Mouse (Mus musculus): ENCODE data around the gene Ssh2.

The Ssh2 gene

DNA sequence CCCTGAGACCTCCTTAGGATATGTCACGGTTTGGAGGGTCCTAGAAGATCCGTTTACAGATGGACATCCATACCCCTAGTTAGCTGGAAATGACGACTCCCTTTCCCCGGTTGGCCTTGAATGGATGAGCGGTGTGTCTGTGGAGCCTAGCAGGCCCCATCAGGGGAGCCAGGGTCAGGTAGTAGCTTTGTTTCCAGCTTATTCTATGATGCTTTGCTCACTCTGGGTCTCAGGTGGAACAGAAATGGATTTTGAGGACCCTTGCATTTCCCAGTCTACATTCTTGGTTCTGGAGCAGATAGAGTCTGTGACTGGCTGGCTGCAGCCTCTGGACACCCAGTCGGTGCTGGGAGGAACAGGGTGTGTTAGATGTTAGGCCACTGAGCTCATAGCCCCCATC lies 278.7 kb downstream of the Ssh2 start:
- in situ Hi-C loops (cut with MboI; ENCODE audit: low pct_unique_long_range_greater_than_20kb in 1 of 2, low sequenced_read_pairs in 2 of 2, unreplicated experiment in 1 of 2), result no loop called here

DNA sequence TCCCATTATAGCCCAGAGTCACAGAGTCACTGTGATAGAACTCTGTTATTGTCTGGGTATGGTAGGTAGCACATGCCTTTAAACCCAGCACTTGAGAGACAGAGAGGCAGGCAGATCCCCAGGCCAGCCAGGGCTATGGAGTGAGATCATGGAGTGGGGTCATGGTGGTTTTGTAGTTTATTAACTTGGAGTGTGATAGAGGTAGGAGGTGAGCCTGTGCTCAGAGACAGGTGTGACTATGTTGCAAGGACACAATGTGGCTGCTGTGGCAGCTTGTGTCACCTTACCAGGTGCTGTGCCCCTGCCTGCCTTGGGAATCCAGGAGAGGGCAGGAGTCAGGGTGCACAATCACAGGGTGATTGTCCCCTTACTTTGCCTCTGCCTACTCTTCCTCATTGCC lies 279.4 kb downstream of the Ssh2 start:
- in situ Hi-C loops (cut with MboI; ENCODE audit: low pct_unique_long_range_greater_than_20kb in 1 of 2, low sequenced_read_pairs in 2 of 2, unreplicated experiment in 1 of 2), result no loop called here

DNA sequence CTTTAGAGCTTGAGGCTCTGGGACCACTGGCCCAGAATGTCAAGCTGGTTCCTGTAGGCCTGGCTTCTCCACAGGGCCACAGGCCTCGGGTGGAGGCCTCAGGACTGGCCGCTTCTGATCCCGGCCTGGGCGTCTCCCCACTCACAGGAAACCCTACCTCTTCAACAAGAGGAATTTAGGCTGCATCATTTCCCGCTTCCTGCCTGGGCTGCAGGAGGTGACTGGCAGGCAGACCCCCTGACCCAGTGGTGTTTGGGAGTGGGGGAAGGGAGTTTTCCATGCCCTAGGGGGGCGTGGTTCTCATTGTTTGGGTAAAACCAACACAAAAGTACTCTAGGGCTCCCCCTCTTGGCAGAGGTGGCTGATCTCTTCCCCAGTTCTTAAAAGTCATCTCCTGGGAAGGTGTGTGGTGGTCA lies 281.3 kb downstream of the Ssh2 start:
- in situ Hi-C loops (cut with MboI; ENCODE audit: low pct_unique_long_range_greater_than_20kb in 1 of 2, low sequenced_read_pairs in 2 of 2, unreplicated experiment in 1 of 2), result no loop called here

DNA sequence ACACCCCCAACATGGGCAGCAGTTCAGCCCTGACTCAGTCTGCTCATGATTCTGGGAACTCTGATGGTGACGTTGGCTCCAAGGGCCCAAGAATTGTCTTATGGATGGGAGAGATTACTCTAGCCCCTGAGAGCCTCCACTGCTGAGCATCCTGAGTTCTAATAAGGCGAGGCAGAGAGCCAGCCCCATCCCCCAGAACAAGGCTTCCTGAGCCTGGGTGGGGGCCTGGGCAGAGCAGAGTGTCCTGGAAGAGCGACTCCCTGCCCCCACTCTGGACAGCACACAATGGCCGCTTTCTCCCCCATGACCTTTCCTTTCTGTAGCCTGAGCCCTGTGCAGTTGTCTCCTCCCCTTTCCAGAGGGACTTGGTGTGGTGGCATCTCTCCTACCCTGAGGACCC lies 281.8 kb downstream of the Ssh2 start:
- in situ Hi-C loops (cut with MboI; ENCODE audit: low pct_unique_long_range_greater_than_20kb in 1 of 2, low sequenced_read_pairs in 2 of 2, unreplicated experiment in 1 of 2), result no loop called here

DNA sequence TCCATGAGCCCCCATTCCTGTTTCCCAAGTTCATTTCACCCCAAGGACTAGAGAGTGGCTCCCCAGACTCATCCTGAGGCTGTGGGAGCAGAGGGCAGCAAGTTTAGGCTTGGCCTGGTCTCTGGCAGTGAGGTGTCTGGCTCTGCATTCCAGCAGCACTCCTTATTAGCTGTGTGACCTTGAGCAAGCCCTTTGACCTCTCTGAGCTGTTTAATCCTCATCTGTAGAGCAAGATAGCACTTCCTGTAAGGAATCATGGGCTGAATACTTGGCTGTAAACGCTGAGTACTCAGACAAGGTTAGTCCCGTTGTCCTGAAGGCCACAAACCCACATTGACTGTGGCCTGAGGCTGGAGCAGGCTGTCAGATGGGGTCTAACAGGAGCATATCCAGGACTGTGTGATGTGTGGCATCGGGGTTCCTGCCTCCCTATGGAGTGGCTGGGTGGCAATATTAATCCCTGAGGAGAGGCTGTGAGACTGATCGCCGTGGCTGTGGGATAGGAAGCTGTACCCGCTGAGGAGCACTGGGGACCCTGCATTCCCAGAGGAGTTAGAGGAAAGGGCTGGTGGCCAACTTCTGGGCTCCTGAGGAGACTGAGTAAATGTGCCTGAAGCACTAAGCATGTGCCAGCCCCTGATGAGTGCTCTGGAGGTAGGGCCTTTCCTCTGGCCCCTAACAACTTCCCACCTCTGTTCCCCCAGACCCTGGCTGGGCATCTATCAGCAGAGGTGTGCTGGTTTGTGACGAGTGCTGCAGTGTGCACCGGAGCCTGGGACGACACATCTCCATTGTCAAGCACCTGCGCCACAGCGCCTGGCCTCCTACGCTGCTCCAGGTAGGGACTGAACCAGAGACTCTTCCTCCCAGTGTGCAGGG lies 282.4 kb downstream of the Ssh2 start:
- in situ Hi-C loops (cut with MboI; ENCODE audit: low pct_unique_long_range_greater_than_20kb in 1 of 2, low sequenced_read_pairs in 2 of 2, unreplicated experiment in 1 of 2), result no loop called here

DNA sequence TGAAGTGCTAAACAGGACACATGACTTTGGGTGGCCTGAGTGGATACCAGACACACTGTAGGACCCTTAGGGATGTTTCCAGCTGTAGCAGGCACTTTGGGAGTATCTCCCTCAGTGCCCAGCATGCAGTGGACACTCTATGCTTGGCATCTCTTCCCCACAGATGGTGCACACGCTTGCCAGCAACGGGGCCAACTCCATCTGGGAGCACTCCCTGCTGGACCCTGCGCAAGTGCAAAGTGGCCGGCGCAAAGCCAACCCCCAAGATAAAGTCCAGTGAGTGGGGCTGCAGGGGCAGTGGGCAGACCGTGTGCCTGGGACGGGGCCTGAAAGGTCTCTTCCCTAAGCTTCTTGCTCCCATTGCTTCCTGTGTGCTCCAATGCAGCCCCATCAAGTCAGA lies 283.3 kb downstream of the Ssh2 start:
- in situ Hi-C loops (cut with MboI; ENCODE audit: low pct_unique_long_range_greater_than_20kb in 1 of 2, low sequenced_read_pairs in 2 of 2, unreplicated experiment in 1 of 2), result no loop called here

DNA sequence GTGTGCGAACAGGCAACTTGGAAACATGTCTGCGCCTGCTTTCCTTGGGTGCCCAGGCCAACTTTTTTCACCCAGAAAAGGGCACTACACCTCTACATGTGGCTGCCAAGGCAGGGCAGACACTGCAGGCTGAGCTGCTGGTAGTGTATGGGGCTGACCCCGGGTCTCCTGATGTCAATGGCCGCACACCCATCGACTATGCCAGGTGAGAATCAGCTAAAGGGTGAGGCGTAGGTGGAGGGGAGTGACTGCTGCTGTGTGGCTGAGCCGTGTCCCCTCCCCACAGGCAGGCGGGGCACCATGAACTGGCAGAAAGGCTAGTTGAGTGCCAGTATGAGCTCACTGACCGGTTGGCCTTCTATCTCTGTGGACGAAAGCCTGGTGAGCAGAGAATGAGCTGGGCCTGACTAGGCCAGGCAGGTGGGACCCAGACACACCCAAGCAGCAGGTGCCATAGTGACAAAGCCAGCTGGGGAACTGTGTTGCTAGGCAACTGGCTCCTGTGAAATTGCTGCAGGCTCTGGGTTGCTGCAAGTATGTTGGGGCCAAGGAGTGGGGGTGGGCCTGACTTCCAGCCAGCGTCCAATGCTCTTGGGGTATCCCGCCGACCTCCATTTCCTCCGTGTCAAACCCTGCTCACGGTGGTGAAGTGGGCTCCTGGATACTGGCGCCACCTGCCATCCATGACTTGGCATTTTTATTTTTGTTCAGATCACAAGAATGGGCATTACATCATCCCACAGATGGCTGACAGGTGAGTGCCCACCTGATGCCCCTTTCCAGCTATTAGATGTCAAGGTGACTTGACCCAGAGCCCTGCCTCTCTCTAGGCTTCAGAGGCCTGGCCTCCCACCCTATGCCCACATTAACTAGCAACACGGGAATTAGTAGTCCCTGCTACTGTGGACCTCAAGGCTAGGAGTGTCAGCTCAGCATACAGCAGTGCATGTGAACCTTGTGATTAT lies 284.6 kb downstream of the Ssh2 start:
- in situ Hi-C loops (cut with MboI; ENCODE audit: low pct_unique_long_range_greater_than_20kb in 1 of 2, low sequenced_read_pairs in 2 of 2, unreplicated experiment in 1 of 2), result no loop called here

DNA sequence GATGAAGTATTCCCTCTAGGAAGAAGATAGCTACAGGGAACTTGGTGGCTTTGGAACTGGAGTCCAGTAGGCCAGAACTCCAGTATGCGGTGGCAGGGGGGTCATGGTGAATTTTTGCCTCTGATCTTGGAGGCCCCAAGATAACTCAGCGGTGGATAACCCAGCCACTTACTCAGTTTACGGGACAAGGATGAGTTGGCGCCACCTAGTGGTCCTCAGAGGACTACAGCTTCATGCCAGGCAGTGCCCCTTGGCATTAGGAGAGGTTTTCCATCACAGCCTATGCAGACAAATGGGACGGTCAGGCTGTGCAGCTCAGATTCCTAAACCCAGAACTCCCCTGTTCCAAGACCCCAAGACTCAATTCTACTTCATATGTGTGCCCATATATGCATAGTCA lies 285.3 kb downstream of the Ssh2 start:
- in situ Hi-C loops (cut with MboI; ENCODE audit: low pct_unique_long_range_greater_than_20kb in 1 of 2, low sequenced_read_pairs in 2 of 2, unreplicated experiment in 1 of 2), result no loop called here

DNA sequence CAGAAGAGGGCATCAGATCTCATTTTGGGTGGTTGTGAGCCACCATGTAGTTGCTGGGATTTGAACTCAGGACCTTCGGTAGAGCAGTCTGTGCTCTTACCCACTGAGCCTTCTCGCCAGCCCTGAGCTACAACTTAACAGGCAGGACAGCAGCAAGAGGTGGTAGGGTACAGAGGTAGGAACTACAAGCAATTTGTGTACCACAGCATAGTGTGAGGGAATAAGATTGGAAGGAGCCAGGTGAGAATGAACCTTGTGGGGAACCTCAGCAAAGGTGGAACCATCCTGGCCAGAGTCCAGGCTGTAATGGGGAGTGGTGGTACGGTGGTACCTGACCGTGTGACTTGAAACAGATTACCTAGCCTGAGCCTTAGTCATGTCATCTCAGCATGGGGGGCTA lies 285.9 kb downstream of the Ssh2 start:
- in situ Hi-C loops (cut with MboI; ENCODE audit: low pct_unique_long_range_greater_than_20kb in 1 of 2, low sequenced_read_pairs in 2 of 2, unreplicated experiment in 1 of 2), result no loop called here

DNA sequence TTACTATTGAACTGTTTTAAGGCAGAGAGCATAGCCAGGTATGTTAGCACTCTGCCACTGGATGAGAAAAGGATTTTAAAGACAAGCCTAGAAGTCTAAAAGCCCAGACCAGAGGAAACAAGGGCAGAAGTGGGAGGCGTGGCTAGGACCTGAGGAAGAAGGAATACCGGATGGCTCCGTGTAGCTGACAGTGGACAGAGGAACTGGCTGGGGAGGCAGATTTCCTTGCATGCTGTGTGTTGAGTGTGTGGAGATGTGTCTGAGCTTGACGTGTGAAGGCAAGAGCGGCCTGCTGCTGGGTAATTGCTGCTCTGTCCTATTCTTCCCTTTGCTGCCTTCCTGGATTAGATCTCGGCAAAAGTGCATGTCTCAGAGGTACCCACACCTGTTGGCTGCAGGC lies 286.4 kb downstream of the Ssh2 start:
- in situ Hi-C loops (cut with MboI; ENCODE audit: low pct_unique_long_range_greater_than_20kb in 1 of 2, low sequenced_read_pairs in 2 of 2, unreplicated experiment in 1 of 2), result no loop called here

DNA sequence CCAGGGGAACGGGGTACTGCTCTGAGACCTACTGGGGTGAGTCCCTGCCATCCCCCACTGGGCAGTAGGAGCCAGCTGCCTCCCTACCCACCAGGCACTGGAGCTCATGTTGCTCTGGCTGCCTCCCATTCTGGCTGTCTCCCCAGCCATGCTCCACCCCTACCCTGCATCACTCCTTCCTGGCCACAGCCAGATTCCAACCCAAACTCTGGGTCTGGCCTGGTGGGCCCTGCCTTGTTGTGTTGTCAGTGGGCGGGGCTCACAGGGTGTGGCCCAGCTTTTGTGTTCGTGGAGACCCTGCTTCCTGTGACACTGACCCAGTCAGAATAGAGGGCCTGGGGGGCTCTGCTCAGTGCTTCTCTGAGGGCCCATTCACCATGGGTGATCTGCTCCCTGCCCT lies 287.4 kb downstream of the Ssh2 start:
- in situ Hi-C loops (cut with MboI; ENCODE audit: low pct_unique_long_range_greater_than_20kb in 1 of 2, low sequenced_read_pairs in 2 of 2, unreplicated experiment in 1 of 2), result no loop called here

DNA sequence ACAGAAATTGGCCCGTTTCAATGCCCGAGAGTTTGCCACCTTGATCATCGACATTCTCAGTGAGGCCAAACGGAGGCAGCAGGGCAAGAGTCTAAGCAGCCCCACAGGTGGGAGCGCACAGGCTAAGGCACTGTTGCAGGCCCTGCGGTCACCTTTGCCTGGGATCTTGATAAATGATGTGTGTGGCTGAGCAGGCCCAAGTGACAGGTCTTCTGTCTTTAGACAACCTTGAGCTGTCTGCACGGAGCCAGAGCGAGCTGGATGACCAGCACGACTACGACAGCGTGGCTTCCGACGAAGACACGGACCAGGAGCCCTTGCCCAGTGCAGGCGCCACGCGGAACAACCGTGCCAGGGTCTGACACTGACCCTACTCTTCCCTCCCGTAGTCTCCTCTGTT lies 288.3 kb downstream of the Ssh2 start:
- in situ Hi-C loops (cut with MboI; ENCODE audit: low pct_unique_long_range_greater_than_20kb in 1 of 2, low sequenced_read_pairs in 2 of 2, unreplicated experiment in 1 of 2), result no loop called here

DNA sequence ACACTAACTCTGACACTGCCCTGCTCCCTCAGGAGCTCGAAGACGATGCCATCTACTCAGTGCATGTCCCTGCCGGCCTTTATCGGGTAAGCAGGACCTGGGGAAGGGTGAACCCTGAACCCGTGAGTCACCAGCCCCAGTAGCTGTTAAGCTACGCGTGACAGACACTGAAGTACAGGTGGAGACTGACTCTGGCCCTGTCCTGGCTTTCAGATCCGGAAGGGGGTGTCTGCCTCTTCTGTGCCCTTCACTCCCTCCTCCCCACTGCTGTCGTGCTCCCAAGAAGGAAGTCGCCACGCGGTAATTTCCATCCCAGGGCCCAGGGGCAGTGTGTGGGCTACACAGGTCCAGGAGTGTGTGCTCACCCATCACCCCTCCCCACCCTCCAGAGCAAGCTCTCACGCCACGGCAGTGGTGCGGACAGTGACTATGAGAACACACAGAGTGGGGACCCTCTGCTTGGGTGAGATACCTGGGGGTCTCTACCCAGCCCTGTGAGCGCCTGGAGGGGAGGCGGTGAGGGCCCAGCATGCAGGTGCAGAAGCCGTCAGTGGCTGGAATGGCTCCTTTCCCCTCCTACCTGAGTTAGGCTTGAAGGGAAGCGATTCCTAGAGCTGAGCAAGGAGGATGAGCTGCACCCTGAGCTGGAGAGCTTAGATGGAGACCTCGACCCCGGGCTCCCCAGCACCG lies 289.3 kb downstream of the Ssh2 start:
- in situ Hi-C loops (cut with MboI; ENCODE audit: low pct_unique_long_range_greater_than_20kb in 1 of 2, low sequenced_read_pairs in 2 of 2, unreplicated experiment in 1 of 2), result no loop called here

DNA sequence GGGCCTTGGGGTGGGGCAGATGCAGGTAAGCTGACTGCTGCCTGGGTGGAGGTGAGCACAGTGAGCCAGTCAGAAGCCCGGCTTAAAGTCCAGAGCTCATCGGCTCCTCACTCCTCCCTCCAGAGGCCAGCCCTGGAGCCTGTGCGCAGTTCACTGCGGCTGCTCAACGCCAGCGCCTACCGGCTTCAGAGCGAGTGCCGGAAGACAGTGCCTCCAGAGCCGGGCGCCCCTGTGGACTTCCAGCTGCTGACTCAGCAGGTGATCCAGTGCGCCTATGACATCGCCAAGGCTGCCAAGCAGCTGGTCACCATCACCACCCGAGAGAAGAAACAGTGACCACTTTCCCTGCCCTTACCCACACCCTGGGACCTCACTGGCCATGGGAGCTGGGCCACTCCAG lies 290.2 kb downstream of the Ssh2 start:
- in situ Hi-C loops (cut with MboI; ENCODE audit: low pct_unique_long_range_greater_than_20kb in 1 of 2, low sequenced_read_pairs in 2 of 2, unreplicated experiment in 1 of 2), result no loop called here

DNA sequence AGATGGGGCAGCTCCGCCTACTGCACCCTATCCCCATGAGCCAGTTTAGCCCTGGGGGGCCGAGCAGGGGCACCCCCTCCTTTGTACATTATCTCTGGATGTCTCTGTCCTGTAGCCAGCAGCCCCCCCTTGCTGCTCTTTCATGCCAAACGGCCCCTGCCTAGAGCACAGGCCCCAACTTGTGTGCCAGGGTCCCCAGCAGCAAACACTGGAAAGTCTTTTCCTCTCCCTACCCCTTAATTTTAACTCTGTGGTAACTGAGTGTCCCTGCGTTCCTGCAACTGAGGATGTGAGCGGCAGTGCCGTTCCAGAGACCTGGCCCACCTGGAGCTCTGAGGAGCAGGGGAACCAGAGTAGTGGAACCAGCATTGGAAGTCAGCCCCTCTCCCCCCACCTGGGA lies 290.9 kb downstream of the Ssh2 start:
- in situ Hi-C loops (cut with MboI; ENCODE audit: low pct_unique_long_range_greater_than_20kb in 1 of 2, low sequenced_read_pairs in 2 of 2, unreplicated experiment in 1 of 2), result no loop called here

DNA sequence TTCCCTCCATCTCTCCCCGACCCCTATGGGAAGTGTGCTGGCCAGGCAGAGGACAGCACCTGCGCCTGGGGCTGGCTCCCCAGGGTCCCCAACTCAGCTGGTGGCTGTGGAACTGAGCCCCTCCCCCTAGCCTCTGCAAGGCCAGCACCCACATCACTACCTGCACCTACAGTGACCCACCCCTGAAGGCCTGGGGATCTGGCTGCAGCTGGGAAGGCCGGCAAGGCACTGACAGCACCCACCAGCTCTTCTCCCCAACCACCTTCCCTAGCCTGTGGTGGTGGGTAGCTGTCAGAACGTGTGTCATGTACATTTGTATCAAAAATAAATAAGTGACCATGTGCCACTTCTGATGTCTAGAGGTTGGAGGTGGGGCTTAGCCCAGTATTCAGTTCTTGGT lies 291.3 kb downstream of the Ssh2 start:
- in situ Hi-C loops (cut with MboI; ENCODE audit: low pct_unique_long_range_greater_than_20kb in 1 of 2, low sequenced_read_pairs in 2 of 2, unreplicated experiment in 1 of 2), result no loop called here

DNA sequence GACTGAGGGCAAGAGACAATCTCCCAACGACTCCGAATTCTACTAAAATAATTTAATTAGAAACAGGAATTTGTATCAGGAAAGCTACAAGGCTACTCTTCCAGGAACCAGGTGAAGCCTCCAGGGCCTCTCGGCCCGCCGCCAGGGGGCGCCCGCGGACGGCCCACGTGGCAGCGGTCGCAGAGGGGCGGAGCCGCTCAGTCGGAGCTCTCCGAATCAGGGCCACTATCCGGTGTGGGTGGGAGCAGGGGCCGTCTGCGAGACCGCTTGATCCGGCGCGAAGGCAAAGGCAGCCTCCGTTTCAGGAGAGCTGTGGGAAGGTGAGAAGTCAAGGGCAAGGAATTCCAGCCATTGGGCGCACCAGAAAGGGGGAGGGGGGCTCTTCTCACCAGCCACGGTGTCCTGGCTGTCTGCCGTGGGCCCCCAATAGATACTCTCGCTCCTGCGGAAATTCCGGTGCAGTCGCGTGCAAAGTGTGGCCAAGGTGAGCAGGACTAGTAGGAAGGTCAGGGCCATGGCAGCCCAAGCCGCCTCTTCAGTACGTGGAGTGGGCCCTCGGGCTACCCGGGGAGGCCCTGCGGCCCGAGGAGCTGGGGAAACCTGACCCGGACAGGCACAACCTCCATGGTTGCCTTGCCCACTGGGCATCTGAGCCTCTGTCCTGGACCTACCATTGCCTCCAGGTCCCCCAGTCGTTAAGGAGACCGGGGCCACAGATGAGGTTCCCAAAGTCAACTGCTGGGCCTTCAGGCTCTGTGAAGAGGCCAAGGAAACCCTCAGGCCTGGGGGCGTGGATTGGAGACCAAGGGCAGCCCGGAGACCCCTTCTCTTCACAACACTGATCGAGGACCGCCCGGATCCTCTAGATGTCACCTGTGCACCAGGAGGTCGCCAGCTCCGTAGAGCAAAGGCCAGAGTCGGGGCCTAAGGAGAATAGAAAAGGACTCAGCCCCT lies 292.3 kb downstream of the Ssh2 start:
- in situ Hi-C loops (cut with MboI; ENCODE audit: low pct_unique_long_range_greater_than_20kb in 1 of 2, low sequenced_read_pairs in 2 of 2, unreplicated experiment in 1 of 2), result no loop called here
